Mouse (Mus musculus): ENCODE measurements around the gene Ralgds.

DNA sequence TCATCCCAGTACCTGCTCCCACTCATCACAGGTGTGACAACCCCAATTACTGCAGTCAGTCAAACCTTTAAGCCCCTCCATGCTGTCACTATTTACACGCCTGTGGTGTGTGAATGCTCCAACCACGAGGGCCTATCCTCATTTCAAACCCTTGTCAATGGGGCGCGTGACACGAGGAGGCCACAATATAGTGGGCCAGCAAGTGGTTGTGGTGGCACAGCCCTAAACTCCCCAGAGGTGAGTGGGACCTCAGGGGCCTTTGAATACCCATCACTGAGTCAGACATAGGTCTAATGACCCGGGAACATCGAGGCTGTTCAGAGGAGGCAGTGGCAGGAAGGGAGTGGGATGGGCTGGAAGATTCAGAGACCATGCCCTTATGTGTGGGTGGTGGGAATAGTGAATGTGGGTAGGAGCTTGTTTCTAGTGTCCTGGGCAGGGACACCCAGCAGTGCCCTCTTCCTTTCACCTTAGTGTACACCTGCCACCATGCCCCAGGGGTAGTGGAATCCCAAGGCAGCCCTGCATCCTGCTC lies 21.0 kb downstream of the Ralgds start:
- TF ChIP-seq TCF12 (IDR thresholded peaks at IDR 0.05; ENCODE audit: low read depth, low read length), result no peak
- no peak for TF ChIP-seq CTCF (conservative IDR thresholded peaks at IDR 0.05 in 1 of 2, IDR thresholded peaks at IDR 0.05 in 1 of 2; ENCODE audit: low read depth in 2 of 2, low read length in 2 of 2)

Measured in CH12.LX (cell line).